Mouse (Mus musculus) lung, postnatal 36 days (tissue): ENCODE measurements at regions not wholly inside any gene's neighbourhood (a gene's known extent, or its start where the extent isn't known, plus 50 kb on each side); places are given as distances from the start of the nearest gene placed in this dataset.
A peak's percentile ranks its signal among the peaks of the same experiment; 100 is the strongest.
"Not testable (repeated sequence)": the region's sequence is repeated elsewhere in the genome, so short reads cannot be mapped to it uniquely, and the experiment has no call there.

Source experiments
- DNase-seq: peaks from one replicate; pipeline ENCODE4 v3.0.0; 2022; ENCODE audit warnings: mixed read lengths

DNA sequence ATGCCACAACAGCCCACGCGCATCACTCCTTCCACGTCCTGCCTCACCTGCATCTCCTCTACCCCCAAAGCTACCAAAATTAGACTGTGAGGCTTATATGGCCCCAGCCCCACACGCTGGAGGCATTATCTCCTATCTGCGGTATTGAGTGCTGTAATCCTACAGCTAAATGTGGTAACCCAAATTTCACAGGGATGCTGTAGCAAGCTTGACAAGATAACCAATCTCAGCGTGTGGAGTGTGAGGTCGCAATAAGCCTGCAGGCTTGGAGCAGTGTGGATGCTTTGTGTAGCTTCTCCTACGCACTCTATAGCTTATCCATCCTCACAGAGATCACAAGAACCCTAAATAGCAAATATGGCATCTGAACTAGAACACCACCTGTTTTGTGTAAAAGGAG is 251.2 kb upstream of the Kcnh8 start:
- no peak for DNase-seq

- DNase-seq = no peak
Measured at GRCm38 (mm10) chr17:52350696-52351095, 251.8 kb upstream of the Kcnh8 start.

DNA sequence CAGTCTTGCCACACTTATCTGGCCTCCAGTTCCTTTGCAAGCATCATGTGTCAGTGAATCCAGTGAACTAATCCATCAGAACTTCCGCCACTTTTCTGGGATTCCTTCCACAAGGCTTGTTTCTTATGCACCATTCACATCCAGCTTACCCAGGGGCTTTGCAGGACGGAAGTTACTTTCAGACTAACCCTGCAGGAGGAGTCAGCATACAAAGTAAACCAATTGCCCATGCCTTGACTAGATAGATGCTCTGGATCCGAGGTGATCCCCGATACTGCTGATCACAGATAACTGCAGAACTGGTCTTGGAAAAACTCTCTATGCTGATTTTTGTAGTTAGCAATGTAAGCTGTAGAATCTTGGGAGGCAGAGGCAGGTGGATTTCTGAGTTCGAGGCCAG is 252.6 kb upstream of the Kcnh8 start:
- DNase-seq = no peak

DNA sequence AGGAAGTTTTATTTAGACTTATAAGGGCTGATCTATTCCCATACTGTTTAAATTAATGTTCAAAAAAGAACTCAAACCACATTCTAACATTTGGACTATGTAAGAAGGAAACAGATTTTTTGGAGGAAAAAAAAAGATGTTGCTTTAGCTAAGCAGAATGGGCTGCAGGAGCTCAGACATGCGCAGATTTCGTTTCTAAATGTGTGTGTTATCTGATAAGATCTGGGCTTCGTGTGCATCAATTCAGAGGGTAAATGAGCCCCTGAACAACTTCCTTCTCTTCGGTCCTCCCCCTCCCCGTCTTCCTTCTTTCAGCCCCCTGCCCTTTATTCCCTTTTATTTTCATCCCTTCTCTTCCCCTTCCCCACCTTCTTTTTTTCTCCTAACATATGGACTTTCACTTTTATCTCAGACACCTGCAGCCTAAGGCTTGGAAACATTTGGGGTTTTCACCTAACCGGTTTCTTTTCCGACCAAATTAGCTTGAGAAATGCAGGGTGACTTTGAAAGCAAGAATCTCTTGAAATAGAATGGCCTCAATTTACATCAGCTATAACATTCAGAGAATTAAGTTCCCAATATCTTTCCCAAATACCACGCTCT is 253.9 kb upstream of the Kcnh8 start:
- DNase-seq = no peak

GRCm38 (mm10) chr17:52320586-52320985 is 281.9 kb upstream of the Kcnh8 start:
- no peak for DNase-seq

GRCm38 (mm10) chr17:52316976-52317375 is 285.5 kb upstream of the Kcnh8 start:
- DNase-seq = no peak

- DNase-seq = no peak
Measured at GRCm38 (mm10) chr17:52315879-52316278, 286.6 kb upstream of the Kcnh8 start.

DNA sequence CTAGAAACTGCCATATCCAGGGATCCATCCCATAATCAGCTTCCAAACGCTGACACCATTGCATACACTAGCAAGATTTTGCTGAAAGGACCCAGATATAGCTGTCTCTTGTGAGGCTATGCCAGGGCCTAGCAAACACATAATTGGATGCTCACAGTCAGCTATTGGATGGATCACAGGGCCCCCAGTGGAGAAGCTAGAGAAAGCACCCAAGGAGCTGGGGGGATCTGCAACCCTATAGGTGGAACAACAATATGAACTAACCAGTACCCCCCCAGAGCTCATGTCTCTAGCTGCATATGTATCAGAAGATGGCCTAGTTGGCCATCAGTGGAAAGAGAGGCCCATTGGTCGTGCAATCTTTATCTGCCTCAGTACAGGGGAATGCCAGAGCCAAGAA is 287.1 kb upstream of the Kcnh8 start:
- not testable (repeated sequence) for DNase-seq

DNA sequence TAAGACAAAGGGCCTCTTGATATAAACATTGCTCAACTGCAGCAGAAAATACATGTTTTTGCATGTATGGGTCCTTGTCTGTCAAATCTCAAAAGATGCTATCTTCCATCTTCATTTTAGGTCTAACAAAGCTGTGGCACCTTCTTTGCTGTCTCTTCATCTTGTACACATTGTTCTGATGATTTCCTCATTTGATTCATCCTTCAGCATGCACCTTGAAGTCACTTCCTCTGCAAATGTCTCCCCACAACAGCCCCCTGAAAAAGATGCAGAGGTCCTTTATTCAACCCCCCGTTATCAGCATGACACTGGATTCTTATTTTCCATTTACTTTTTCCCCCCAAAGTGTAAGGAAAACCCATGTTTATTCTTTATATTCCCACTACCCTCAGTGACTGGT is 290.5 kb upstream of the Kcnh8 start:
- DNase-seq = no peak

GRCm38 (mm10) chr17:52308789-52309188 is 293.7 kb upstream of the Kcnh8 start:
- no peak for DNase-seq

DNA sequence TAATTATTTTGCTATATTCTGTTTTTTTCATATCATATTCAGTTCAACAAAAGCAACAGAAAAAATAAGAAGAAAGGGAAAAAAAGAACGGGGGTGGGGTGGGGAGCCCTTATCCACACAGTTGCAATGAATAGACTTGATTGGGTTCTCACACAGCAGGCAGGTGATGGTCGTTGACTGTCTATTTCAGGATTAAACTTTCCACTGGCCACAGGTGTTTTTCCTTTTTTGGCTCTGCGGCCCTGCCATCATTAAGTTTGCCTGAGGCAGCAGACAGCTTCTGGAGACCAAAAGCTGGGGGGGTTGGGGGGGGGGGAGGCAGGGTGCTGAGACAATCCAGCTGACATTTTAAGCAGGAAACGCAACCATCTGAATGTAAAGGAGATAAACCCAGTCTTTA is 298.4 kb upstream of the Kcnh8 start:
- DNase-seq = no peak

DNA sequence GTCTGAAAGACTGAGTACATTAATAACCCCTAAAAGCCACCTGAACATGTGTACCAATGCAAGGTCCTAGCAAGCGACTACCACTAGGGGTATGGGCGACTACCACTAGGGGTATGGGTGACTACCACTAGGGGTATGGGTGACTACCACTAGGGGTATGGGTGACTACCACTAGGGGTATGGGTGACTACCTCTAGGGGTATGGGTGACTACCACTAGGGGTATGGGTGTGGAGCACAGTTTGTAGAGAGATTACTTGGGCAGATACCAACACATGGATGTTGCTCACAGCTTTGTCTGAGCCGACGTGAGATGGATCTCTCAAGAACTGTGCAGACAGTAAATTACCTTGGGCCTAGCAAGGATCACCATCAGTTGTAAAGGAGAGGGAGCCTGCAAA is 299.2 kb upstream of the Kcnh8 start:
- no peak for DNase-seq

DNA sequence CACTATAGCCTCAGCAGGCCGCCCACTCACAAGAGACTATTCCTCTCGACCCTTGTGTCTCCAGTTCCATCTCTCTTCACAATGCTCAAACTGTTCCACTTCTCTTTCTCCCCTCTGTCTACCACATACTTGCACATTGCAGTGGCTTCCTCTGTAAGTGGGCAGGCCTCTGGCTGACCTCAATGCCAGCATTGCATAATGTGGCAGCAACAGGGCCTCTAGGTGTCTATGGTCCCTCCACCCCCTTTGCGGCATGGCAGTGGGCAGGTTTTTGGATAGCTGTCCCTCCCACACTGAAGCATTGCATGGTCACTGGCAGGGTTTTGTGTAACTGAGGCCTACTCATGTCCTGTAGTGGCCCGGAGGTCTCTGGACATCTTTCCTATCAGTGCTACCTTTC is 302.7 kb upstream of the Kcnh8 start:
- peak; percentile 8 for DNase-seq

DNA sequence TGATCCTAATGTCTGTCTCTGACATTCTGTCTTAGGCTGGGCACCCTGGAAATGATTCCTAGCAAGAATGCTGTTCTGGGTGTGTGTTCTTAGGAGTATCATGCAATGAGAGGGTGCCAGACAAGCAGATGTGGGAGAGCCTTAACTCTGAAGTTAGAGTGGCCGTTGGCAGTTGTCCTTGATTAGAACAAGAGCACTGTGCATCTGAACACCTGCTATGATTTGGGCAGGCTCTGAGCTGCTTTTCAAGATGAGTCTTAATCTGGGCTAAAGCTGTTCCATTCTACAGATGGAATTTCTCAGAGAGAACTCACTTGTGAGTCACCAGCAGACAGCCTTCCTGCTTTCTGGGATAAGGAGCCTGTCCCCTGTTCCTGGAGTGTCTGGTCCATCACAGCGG is 317.1 kb upstream of the Kcnh8 start:
- DNase-seq = no peak

DNA sequence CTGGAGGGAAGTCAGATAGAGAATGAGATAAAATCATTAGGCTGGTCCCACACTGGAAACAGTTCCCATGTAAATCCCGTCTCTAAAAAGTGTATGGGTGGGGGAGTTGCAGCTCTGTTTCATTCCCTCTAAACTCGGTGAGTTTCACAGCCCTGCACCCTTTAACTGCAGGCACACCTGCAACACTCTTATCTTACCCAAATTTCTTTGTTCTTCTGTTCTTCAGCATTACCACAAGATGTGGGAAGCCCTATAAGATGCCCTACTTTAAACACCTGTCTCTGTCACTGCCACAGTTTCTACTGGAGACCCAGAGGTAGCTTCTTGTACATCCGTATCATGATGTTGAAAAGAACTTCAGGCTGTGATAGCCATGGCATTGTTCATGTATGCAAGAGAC is 320.2 kb upstream of the Kcnh8 start:
- no peak for DNase-seq

DNA sequence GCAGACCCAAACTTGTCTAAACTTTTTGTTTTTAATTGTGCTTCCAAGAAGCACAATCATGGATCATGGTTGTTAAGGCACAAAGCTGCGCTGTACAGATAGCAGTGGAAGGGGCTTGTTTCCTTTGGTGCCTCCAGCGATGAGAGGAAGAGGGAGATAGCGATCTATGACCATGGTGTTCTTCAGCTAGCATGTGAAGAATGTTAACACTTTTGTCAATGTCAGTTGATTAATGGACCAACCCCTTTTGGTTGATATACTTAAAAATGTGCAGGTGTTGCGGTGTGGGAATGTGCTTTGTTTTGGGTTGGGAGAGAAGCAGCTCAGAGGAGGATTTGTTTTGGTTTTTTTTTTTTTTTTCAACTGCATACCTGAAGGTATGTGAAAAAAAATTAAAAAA is 324.0 kb upstream of the Kcnh8 start:
- no peak for DNase-seq

DNA sequence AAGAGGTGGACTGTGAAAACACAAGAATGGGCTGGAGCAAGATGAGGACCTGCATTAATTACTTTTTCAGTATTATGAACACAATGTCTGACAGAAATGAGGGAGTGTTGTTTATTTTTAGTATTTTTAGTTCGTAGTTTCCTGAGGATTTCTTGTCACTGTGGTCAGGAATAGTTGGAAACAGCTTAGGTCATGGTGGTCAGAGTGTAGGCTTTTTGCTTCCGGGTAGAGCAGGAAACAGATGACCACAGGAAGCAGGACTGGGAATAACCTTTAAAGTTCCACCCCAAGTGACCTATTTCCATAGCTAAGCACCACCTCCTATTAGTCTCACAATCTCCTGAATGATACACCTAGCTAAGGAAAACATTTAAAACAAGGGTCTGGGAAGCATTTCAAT is 333.7 kb upstream of the Kcnh8 start:
- DNase-seq = no peak

DNA sequence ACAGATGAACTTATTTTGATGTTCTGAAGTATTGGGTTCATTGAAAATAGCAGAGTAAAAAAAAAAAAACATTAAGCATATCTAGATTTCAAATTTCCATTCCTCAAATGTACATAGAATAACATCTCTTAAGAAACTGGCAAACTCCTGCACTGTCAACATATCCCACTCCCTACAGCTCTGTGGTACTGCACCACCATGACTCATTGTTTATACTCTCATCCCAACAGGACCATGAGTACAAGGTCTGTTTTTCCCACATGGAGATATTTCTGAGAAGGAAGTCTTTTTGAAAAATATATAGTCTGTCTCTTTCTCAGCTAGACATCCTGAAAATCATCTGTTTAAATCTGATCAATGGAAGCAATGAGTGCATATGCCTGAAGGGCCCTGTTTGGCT is 351.2 kb upstream of the Kcnh8 start:
- DNase-seq = no peak

GRCm38 (mm10) chr17:52225584-52225983 is 376.9 kb upstream of the Kcnh8 start:
- no peak for DNase-seq

GRCm38 (mm10) chr17:52220422-52220821 is 382.1 kb upstream of the Kcnh8 start:
- no peak for DNase-seq

- no peak for DNase-seq
Measured at GRCm38 (mm10) chr17:52217411-52217810, 384.3 kb upstream of the Satb1 start.

DNA sequence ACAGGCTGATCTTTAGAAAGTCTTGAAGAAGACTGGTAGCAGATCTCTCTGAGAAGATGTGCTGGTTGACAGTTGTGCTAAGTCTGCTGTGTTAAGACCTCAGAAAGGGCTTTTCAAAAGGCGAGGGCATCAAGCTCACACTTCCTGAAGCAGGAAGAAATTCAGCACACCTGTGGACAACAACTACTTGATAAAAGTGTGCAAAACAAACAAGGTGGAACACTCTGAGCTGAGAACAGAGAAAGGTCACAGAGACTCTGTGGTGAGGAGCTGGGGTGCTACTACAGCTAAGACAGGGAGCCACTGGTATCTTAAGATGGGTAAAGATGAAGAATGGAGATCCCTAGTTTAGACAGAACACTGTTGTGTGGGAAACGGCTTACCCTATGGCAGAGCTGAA is 379.9 kb upstream of the Satb1 start:
- no peak for DNase-seq

DNA sequence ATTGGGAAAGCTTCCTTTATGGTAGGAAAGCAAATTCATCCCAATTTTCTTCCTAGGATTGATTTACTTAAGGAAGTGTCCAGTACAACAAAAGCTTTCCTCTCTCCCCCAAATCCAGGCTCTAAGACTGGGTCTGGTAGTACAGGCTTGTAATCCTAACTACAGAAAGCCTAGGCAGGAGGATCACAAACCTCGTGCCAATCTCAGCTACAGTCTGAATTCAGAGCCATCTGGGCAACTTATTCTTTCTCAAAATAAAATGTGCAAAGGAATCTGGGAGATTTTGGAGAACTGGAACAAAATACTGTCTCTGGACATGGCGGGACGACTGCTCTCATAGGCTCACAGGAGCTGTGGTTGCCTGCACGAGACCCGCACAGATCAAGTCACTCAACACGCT is 377.4 kb upstream of the Satb1 start:
- DNase-seq = no peak

GRCm38 (mm10) chr17:52197731-52198130 is 364.6 kb upstream of the Satb1 start:
- DNase-seq = no peak

DNA sequence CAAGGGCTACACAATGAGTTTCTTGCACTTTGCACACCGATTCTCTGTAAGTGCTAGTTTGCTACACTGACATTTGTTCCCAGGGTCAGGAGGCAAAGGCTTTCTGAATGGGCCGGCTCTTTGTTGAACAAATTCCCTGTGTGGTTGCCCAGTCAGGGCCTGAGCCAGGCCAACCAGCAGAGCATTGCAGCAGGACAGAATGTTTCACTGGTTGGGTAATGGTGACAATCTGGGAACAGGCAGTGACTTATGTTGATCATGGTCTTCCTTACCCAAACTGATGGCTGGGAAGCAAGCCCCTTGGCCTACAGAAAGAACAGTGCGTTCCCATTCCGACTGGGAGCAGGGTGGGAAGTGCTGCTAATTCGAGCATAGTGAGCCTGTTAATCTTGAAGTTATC is 363.7 kb upstream of the Satb1 start:
- DNase-seq = no peak

DNA sequence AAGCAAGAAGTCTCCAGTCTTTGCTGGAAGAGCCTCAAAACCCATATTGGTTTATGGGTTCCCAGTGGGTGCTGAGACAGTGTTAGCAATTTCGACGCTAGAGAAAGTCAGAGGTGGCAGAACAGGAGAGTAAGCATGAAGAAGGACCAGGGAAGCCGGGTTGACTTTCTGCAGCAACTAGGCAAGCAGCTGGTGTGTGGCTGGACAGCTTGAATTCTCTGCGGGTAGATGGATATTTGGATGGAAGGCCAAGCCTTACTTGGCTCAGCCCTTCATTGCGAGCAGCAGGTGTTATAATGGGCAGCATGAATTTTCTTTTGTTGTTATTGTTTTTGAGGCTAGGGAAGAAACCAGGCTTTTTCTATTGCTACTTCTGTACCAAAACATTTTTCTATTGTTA is 362.7 kb upstream of the Satb1 start:
- no peak for DNase-seq
